Mouse (Mus musculus) lung, postnatal 0 days (tissue): ENCODE measurements around the gene Pth1r.

ENCODE experiments used
- CTCF ChIP-seq: IDR thresholded peaks from 2 replicates; pipeline ENCODE4 v1.5.1; 2016; ENCODE audit warnings: antibody characterized with exemption, mild to moderate bottlenecking
- EP300 ChIP-seq: IDR thresholded peaks from 2 replicates; pipeline ENCODE4 v1.6.1; 2016; ENCODE audit warnings: antibody characterized with exemption, mild to moderate bottlenecking, control low read depth

- no peak for TF ChIP-seq CTCF
- TF ChIP-seq EP300 = no peak
Observed at GRCm38 (mm10) chr9:110681817-110682216, 65.1 kb downstream of the Pth1r start.
